Mouse (Mus musculus): Measurements from ENCODE around the gene Cbx4. TPM values are rescaled to one million over a fixed set of nuclear protein-coding genes. Genes with fewer than 3 reads are reported as not detected.

Gene Cbx4
- total RNA-seq, 2 experiments from 2014 or later: 6.2 to 9.1 TPM

DNA sequence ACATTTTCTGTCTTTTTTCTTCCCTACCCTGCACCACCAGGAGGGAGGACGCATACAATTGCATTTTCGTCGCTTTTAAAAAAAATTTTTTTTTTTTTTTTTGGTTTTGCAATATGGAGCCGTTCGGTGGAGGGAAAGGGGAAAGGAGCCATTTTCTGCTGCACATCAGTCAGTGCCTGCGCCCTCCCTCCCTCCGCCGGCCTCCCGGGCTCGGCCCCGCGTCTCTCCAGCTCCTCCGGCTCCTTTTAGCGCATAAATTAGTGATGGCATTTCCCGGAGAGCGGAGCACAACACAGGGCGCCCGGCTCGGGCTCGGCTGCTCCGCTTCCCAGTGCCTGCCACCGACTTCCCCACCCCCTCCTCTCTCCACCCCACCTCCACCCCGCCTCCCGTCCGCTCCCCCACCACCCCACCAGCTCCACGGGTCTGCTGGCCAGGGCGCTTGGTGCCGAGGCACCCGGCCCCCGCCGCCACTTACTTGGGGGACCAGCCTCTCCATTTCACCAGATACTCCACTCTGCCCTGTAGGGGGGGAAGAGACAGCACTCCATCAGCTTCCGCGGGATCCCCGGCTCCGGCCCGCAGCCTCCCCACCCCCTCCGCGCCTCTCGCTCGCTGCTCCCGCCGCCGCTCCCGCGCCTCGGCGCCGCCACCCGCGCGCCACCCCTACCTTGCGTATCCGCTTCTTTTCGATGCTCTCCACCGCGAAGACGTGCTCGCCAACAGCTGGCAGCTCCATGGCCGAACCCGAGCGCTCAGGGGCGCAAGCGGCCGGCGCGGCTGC is 550 bp downstream of the Cbx4 start:
- peak; percentile 63 for DNase-seq

DNA sequence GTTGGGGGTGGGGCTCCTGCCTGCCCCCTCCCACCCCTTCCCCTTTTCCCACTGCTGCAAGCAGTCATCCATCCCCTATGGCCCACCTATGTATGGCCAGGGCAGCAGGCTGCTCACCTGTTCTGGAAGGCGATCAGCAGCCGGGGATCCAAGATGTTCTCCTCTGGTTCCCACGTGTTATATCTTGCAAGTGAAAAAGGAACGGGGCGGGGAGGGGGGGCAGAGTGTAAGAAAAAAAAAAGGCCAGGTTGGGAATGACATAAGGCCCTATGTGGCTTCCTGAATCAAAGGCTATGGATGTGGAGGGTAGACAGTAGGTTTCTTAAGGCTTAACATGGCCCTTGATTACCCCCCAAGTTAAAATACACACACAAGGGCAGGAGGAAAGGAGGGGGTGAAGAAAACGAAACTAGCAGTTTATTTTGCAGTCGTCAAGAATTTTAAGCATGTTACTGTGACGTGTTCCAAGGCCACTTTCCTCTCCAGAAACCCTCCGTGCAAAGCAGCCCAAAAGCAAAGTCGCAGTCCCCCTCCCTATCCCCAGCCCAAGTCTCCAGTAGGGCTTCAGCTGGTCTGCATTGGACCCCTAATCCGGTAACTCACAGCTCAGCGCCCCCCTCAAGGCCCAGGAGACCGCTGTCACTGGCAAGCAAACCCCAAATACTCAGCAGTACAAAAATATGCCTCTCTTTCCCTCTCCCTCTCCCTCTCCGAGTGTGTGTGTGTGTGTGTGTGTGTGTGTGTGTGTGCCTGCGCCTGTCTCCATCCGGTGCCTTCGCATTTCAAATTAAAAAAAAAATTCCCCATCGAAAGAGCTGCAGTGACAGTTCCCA is 1.4 kb downstream of the Cbx4 start:
- DNase-seq: peak; percentile 51

DNA sequence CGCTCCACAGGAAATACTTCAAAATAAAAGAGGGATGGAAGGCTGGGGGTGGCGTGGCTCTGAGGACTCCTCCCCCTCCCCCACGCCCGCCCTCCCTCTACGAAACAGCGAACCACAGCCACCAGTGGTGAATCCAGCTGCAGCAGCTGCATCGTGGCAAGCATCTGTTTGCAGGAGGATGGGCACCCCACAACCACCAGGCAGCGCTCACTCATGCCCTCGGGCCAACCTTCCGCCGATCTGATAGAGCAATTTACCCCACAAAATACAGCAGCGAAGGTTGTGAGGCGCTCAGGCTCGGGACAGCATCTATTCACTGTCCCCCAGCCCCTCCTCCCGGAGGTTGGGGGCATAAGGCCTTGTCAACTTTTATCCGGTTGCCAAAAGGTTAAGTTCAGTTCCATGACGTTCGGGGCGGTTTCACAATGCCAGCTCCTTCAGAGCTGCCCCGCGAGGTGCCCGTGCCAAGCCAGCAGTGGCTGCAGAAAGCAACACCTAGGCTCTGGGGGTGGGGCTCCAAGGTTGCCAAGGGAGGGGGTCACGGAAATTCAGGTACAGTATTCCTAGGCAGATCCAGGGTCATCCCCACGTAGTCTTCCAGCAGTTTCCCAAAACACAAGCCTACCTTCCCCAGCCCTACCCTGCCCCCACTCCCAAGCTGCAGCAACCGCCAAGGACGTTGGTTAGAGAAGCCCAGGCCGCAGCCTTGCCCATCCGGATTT is 2.1 kb downstream of the Cbx4 start:
- DNase-seq: peak; percentile 34

GRCm38 (mm10) chr11:119082638-119083599 is 3.1 kb downstream of the Cbx4 start:
- no peak for DNase-seq

DNA sequence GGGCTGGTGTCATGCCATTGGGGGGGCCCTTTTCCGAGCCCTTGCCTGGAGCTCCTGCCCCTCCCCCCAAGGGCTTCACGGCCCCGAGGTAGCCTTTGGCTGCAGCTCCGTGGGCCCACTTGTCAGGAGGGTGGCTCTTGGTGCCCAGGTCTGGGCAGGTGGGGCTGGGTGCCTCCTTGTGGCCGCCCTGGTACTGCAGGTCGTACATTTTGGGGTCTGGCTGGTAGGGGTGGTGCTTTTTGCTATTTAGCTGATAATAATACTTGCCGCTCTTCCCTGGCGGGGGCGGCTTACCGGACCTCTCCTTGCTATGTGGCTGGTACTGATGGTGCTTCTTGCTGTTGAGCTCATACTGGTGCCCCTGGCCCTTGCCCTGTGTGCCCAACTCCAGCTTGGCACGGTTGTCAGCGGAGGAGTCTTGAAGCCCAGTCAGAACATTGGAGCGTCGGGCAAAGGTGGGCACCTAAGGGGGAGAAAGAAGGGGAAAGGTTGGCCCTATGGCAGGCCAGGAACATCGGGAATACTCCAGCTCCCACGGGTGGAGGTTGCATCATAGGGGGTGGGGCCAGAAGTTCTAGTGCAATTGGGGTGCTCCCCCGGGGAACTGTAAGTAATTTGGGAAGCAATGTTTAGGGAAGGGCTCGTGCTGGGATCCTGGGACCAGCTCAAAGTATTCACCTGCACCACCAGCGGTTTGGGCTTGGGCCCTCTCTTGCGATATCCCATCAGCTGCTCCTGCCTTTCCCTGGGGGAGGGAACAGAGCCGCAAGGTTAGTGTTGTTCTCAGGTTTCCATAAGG is 4.0 kb downstream of the Cbx4 start:
- no peak for DNase-seq

DNA sequence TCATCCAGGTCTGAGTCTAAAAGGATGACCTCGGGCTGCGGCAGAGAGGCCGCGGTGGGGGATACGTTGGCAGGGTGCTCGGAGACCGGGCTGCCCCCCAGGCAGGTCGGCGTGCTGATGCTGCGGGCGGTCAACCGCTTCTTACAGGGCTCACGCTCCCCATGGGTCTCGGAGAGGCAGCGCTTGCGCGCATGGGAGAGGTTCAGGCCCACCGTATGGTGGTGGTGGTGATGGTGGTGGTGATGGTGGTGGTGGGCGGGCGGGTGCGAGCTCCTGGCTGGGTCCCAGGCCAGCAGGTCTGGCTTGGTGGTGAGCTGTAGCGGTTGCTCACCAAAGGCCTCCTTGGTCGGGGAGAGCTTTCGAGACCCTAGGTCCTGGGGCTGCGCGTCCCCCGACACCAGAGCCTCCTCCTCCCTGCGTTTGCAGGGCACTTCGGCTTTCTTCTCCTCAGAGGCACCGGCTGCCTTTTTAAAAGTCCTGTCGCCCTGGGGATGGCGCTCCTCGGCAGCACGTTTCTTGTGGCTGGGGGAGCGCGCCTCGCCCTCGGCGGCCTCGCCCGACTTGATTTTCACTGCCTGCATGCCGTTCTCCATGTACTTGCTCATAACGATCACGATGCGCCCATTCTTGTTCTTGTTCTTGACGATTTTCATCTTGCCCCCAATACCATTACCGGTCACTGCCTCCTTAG is 4.7 kb downstream of the Cbx4 start:
- no peak for DNase-seq

DNA sequence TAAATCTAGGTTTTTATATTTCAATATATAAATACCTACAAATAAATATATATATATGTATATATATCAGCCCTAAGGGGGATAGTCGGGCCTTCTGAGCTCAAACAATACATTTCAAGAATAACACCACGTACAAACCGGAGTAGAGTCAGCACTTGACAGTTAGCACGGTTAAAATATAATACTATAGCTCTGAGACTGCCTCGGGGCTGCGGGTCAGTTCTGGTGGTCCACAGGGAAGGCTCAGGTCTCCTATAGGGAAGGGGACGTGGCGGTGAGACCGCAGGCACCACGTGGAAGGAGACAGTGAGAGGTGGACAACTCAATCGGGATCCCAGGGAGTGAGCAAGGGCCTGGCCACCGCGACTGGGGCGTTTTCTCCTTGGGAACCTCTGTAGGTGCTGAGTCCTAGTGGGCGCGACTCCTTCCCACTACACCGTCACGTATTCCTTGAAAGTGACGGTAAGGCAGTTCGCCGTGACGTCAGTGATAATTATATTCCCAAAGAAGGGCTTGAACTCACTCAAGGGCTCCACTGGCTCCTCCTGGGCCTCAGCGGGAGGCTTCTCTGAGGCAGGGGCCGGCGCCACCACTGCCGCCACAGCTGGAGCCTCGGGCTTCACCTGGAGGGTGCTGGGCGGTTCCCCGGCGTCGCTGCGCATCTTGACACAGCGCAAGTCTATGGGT is 5.4 kb downstream of the Cbx4 start:
- DNase-seq: no peak

- no peak for DNase-seq
Measured at GRCm38 (mm10) chr11:119079445-119079837, 6.6 kb downstream of the Cbx4 start.

- no peak for DNase-seq
Measured at GRCm38 (mm10) chr11:119078691-119079444, 7.2 kb downstream of the Cbx4 start.

DNA sequence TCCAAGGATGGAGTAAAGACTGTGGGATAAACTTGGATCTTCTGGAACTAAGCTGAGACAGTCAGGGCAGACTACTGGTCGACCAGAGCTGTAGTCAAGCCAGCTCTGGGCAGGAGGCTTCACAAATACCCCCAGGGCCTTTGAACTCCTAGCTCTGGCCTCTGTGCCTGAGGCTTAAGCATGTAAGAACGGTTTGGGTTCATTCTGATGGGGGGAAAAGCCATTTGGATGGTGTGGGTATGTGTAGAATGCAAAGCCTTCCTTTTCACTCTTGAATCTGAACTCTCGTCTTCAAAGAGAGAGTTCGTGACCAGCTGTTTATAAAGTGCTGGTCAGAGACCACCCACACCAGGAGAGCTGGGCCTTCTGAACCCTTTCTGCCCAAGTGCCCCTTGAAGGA is 8.3 kb downstream of the Cbx4 start:
- no peak for DNase-seq

DNA sequence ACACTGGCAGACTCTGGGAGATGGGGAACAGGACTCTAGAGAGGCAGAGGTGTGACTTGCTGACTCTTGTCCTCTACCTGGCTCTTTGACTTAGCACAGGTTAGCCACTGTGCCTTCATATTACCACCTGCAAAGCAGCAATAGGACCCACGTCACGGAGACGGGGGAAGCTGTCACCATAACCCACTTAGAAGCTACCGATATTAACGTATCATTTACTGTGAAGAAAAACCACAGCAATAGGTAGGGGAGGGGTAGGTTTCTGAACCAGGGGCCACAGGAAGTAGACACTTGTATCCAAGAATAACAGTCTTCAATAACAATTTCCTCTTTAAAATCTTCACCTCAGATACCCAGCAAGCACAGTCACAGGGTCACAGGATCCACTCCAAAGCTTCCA is 10.2 kb downstream of the Cbx4 start:
- DNase-seq: no peak

- DNase-seq: no peak
Measured at GRCm38 (mm10) chr11:119073876-119074433, 12.1 kb downstream of the Cbx4 start.

- no peak for DNase-seq
Measured at GRCm38 (mm10) chr11:119072986-119073385, 13.0 kb downstream of the Cbx4 start.

DNA sequence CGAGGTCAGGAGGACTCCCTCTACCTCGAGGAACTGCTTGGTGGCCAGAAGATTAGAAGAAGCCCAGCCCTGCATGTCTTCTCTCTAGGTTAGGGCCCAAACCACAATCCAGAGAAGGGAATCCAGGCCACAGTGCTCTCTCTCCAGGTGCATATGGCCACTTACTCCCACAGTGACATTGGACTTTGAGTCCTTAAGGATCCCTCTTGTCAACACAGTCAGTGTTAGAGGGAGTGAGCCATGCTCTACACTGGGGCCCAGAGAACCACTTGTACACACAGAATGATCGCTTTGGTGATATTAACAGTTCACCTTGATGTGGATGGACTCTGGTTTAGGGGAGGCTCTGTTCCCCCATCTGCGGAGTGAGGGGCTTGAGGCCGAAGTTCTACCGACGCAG is 13.8 kb downstream of the Cbx4 start:
- no peak for DNase-seq

GRCm38 (mm10) chr11:119066841-119067240 is 19.2 kb downstream of the Cbx4 start:
- DNase-seq: no peak

GRCm38 (mm10) chr11:119059256-119059655 is 26.8 kb downstream of the Cbx4 start:
- no peak for DNase-seq

DNA sequence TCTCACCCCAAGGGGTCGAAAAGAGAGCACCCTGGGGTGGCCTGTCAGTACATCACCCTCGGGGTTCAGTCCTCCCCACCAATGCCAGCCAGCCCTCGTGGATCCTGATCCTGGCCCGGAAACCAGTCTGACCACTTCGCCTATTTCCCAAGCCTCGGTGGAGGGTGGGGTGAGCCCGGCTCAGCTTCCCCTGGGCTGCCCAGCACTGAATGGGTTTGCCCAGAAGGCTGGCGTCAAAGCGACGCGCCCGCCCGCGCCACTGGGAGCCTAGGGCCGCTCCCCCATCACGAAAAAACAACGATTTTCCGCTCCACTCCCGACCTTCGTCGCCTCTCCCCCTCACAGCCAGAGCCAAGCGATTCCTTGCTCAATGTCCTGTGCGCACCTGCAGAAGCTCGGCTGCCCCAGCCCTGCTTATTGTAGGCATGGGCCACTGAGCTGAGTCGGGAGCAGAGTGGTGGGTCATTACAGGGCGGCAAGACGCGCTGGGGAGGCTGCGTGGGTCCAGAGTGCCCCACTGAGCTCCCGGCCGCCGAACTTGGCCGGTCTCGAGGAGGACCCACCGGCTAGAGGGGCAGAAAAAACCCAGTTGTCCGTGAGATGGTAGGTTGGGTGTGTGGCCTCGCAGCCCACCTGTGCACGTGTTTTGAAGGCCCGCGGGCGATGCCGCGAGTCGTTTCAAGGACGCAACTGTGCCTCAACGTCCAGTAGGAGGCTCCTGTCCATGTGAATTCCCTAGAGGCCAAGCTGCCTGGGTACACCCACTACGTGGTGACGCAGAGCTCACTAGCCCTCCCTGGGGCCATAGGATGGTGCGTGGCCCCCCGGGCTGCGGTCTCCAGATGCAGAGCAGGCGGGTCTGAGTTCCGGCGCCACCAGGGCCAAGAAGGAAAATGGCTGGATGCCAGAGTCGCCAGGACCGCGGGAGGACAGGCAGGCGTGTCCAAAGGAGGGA is 27.7 kb downstream of the Cbx4 start:
- DNase-seq: no peak

Measured in gastrocnemius, postnatal 10 days (tissue).